Mouse (Mus musculus): ENCODE measurements around the gene Gad1.

- TF ChIP-seq CTCF (IDR thresholded peaks at IDR 0.05; ENCODE audit: control insufficient read depth, insufficient read depth, low read length) (no peak), POLR2A (IDR thresholded peaks at IDR 0.05; ENCODE audit: borderline replicate concordance, control insufficient read depth, low read depth, low read length) (no peak)
These were observed 95.4 kb downstream of the Gad1 start for GRCm38 (mm10) chr2:70648271-70648670.
